Mouse (Mus musculus) hindbrain, postnatal 0 days (tissue): ENCODE data around the gene Arhgap21. TPM values are rescaled to one million over a fixed set of nuclear protein-coding genes. Genes with fewer than 3 reads are reported as not detected.
A peak's percentile ranks its signal among the peaks of the same experiment; 100 is the strongest.

ENCODE experiments used
- ATAC-seq: fragments of 200-750 bp; cut with Nextera tagmentation; 2 replicates; pipeline ENCODE4 v1.8.0; 2017; ENCODE audit warnings: mild to moderate bottlenecking, moderate TSS enrichment, moderate library complexity
- DNase-seq: peaks from one replicate; pipeline ENCODE4 v3.0.0-alpha.2; 2015; ENCODE audit warnings: low spot score
- H3K27ac ChIP-seq: fragments of 300-500 bp; sonication (generic); 2 replicates; pipeline ENCODE4 v1.5.1; 2014; ENCODE audit warnings: mild to moderate bottlenecking
- H3K27me3 ChIP-seq: fragments of 300-500 bp; sonication (generic); 2 replicates; pipeline ENCODE4 v1.6.1; 2014; ENCODE audit warnings: low read length, mixed read lengths; ENCODE audit not compliant: insufficient read depth
- H3K36me3 ChIP-seq: fragments of 300-500 bp; sonication (generic); 2 replicates; pipeline ENCODE4 v1.6.1; 2014; ENCODE audit warnings: low read length, mixed read lengths; ENCODE audit not compliant: insufficient read depth
- H3K4me1 ChIP-seq: fragments of 300-500 bp; sonication (generic); 2 replicates; pipeline ENCODE4 v1.6.1; 2014; ENCODE audit warnings: antibody characterized with exemption, low read length, mixed read lengths; ENCODE audit not compliant: insufficient read depth
- H3K4me2 ChIP-seq: fragments of 300-500 bp; sonication (generic); 2 replicates; pipeline ENCODE4 v1.6.1; 2014; ENCODE audit warnings: low read depth, mild to moderate bottlenecking, low read length, moderate library complexity, mixed read lengths
- H3K4me3 ChIP-seq: fragments of 300-500 bp; sonication (generic); 2 replicates; pipeline ENCODE4 v1.5.1; 2014; ENCODE audit warnings: low read length
- H3K9ac ChIP-seq: fragments of 300-500 bp; sonication (generic); replicated peaks from 2 replicates; pipeline ENCODE4 v1.6.1; 2014; ENCODE audit warnings: mild to moderate bottlenecking, low read length, moderate library complexity, mixed read lengths
- H3K9me3 ChIP-seq: fragments of 300-500 bp; sonication (generic); 2 replicates; pipeline ENCODE4 v1.6.1; 2016; ENCODE audit warnings: low read length, mixed read lengths
- CTCF ChIP-seq: IDR thresholded peaks from 2 replicates; pipeline ENCODE4 v1.5.1; 2016; ENCODE audit warnings: antibody characterized with exemption, control low read depth, low read depth
- WGBS: fragments of 180-500 bp; shearing (Covaris S2); extraction: QIAGEN DNeasy Blood & Tissue Kit; methylation state at CpG from one replicate; pipeline ENCODE4 v1.1.7; 2014; 5-methylcytosine and 5-hydroxymethylcytosine counted together
- polyA plus RNA-seq: library from polyadenylated mRNA; unstranded; fragments of >200 nt; fragmentation: Nextera tagmentation; extraction: Ambion mirVana; gene quantifications from 2 replicates; pipeline ENCODE4 v1.2.1, GENCODE M21; 2015
- total RNA-seq: library from RNA; depleted of rRNA; stranded (reverse); fragments of >200 nt; gene quantifications from 2 replicates; pipeline ENCODE4 v1.2.3, GENCODE M21; 2014

Gene Arhgap21
- total and polyA plus RNA-seq, 2 experiments from 2014 or later: 26.6 to 65.8 TPM

GRCm38 (mm10) chr2:20955996-20956395 lies 12.7 kb downstream of the Arhgap21 start:
- WGBS: 36% methylated on average over 6 of the region's 6 CpGs
- no peaks in the 10 kb centered on the region for H3K27me3 ChIP-seq
- no peak overlapping the region for H3K27ac ChIP-seq
- H3K4me2 ChIP-seq: no peak overlapping the region
- DNase-seq (no peak), ATAC-seq (no peak)
- H3K4me3 ChIP-seq: no peak overlapping the region
- peaks cover 11% of the 10 kb centered on the region; the same call in 1 of the 2 replicates for H3K4me1 ChIP-seq
- TF ChIP-seq CTCF: no peak
- no peak overlapping the region for H3K9ac ChIP-seq
- H3K36me3 ChIP-seq: no peaks in the 10 kb centered on the region
- no peaks in the 10 kb centered on the region for H3K9me3 ChIP-seq

GRCm38 (mm10) chr2:20955376-20955775 lies 13.3 kb downstream of the Arhgap21 start:
- Histone ChIP-seq H3K4me2 (no peak overlapping the region), H3K9me3 (no peaks in the 10 kb centered on the region), H3K27me3 (no peaks in the 10 kb centered on the region), H3K9ac (no peak overlapping the region), H3K27ac (no peak overlapping the region), H3K4me3 (no peak overlapping the region), H3K36me3 (no peaks in the 10 kb centered on the region), H3K4me1 (peaks cover 13% of the 10 kb centered on the region; the same call in 1 of the 2 replicates)
- ATAC-seq: no peak
- 65% methylated on average over 8 of the region's 8 CpGs for WGBS
- TF ChIP-seq CTCF: no peak
- DNase-seq: no peak

GRCm38 (mm10) chr2:20952716-20953115 lies 16.0 kb downstream of the Arhgap21 start:
- no peaks in the 10 kb centered on the region for H3K9me3 ChIP-seq
- no peak overlapping the region for H3K9ac ChIP-seq
- no peak for ATAC-seq
- no peak for TF ChIP-seq CTCF
- H3K4me3 ChIP-seq: no peak overlapping the region
- no peaks in the 10 kb centered on the region for H3K27me3 ChIP-seq
- 0 out of 2 replicates have a peak, but pooled peaks cover 6% of the 10 kb centered on the region for H3K4me1 ChIP-seq
- no peak for DNase-seq
- no peak overlapping the region for H3K4me2 ChIP-seq
- no peak overlapping the region for H3K27ac ChIP-seq
- 55% methylated on average over 4 of the region's 4 CpGs for WGBS
- H3K36me3 ChIP-seq: no peaks in the 10 kb centered on the region

GRCm38 (mm10) chr2:20949168-20949567 lies 19.5 kb downstream of the Arhgap21 start:
- TF ChIP-seq CTCF: no peak
- Histone ChIP-seq H3K27me3 (no peaks in the 10 kb centered on the region), H3K4me3 (no peak overlapping the region), H3K4me2 (no peak overlapping the region), H3K9me3 (no peaks in the 10 kb centered on the region), H3K4me1 (peaks cover 7% of the 10 kb centered on the region; the same call in 1 of the 2 replicates), H3K27ac (no peak overlapping the region), H3K36me3 (no peaks in the 10 kb centered on the region), H3K9ac (no peak overlapping the region)
- 78% methylated on average over 3 of the region's 3 CpGs for WGBS
- ATAC-seq (no peak), DNase-seq (no peak)

- 52% methylated on average over 1 of the region's 1 CpGs for WGBS
- H3K9me3 ChIP-seq: no peaks in the 10 kb centered on the region
- H3K27ac ChIP-seq: no peak overlapping the region
- no peaks in the 10 kb centered on the region for H3K36me3 ChIP-seq
- no peak overlapping the region for H3K4me3 ChIP-seq
- ATAC-seq (no peak), DNase-seq (no peak)
- peaks cover 17% of the 10 kb centered on the region for H3K4me1 ChIP-seq
- no peak for TF ChIP-seq CTCF
- H3K27me3 ChIP-seq: no peaks in the 10 kb centered on the region
- H3K9ac ChIP-seq: no peak overlapping the region
- no peak overlapping the region for H3K4me2 ChIP-seq
Measured at GRCm38 (mm10) chr2:20947036-20947435, 21.6 kb downstream of the Arhgap21 start.

- Histone ChIP-seq H3K27me3 (no peaks in the 10 kb centered on the region), H3K4me3 (no peak overlapping the region), H3K36me3 (no peaks in the 10 kb centered on the region), H3K9me3 (no peaks in the 10 kb centered on the region), H3K27ac (no peak overlapping the region), H3K4me2 (no peak overlapping the region), H3K4me1 (peaks cover 14% of the 10 kb centered on the region), H3K9ac (no peak overlapping the region)
- ATAC-seq (no peak), DNase-seq (no peak)
- no peak for TF ChIP-seq CTCF
- whole genome bisulfite sequencing: 96% methylated on average over 5 of the region's 5 CpGs
Measured at GRCm38 (mm10) chr2:20945596-20945995, 23.1 kb downstream of the Arhgap21 start.

GRCm38 (mm10) chr2:20943730-20944454 lies 24.8 kb downstream of the Arhgap21 start:
- H3K27ac ChIP-seq: no peak overlapping the region
- H3K27me3 ChIP-seq: no peaks in the 10 kb centered on the region
- no peak overlapping the region for H3K9ac ChIP-seq
- H3K36me3 ChIP-seq: no peaks in the 10 kb centered on the region
- no peak overlapping the region for H3K4me2 ChIP-seq
- H3K4me1 ChIP-seq: peaks cover 12% of the 10 kb centered on the region
- DNase-seq: peak; percentile 20
- TF ChIP-seq CTCF: no peak
- no peak overlapping the region for H3K4me3 ChIP-seq
- no peak for ATAC-seq
- 32% methylated on average over 7 of the region's 7 CpGs for WGBS
- no peaks in the 10 kb centered on the region for H3K9me3 ChIP-seq
